Mouse (Mus musculus) lung, embryonic 15.5 days (tissue): ENCODE results near the gene Car10. TPM values are rescaled to one million over a fixed set of nuclear protein-coding genes. Genes with fewer than 3 reads are reported as not detected.
A peak's percentile ranks its signal among the peaks of the same experiment; 100 is the strongest.

Experiments
- ATAC-seq: fragments of 200-750 bp; cut with Nextera tagmentation; 2 replicates; pipeline ENCODE4 v1.8.0; 2017; ENCODE audit warnings: moderate number of reproducible peaks, borderline replicate concordance; ENCODE audit not compliant: low FRiP score, low TSS enrichment; ENCODE audit errors: extremely low read depth
- H3K27ac ChIP-seq: fragments of 300-500 bp; sonication (generic); 2 replicates; pipeline ENCODE4 v1.5.1; 2015; ENCODE audit warnings: moderate library complexity, mild to moderate bottlenecking, inconsistent platforms
- H3K27me3 ChIP-seq: fragments of 300-500 bp; sonication (generic); 2 replicates; pipeline ENCODE4 v1.6.1; 2015; ENCODE audit warnings: inconsistent platforms
- H3K36me3 ChIP-seq: fragments of 300-500 bp; sonication (generic); 2 replicates; pipeline ENCODE4 v1.6.1; 2015; ENCODE audit warnings: inconsistent platforms
- H3K4me1 ChIP-seq: fragments of 300-500 bp; sonication (generic); 2 replicates; pipeline ENCODE4 v1.6.1; 2015; ENCODE audit warnings: inconsistent platforms
- H3K4me2 ChIP-seq: fragments of 300-500 bp; sonication (generic); 2 replicates; pipeline ENCODE4 v1.6.1; 2015; ENCODE audit warnings: inconsistent platforms, mild to moderate bottlenecking, moderate library complexity
- H3K4me3 ChIP-seq: fragments of 300-500 bp; sonication (generic); 2 replicates; pipeline ENCODE4 v1.5.1; 2015; ENCODE audit warnings: mild to moderate bottlenecking, inconsistent platforms
- H3K9ac ChIP-seq: fragments of 300-500 bp; sonication (generic); 2 replicates; pipeline ENCODE4 v1.6.1; 2015; ENCODE audit warnings: inconsistent platforms
- H3K9me3 ChIP-seq: fragments of 300-500 bp; sonication (generic); 2 replicates; pipeline ENCODE4 v1.6.1; 2016; ENCODE audit warnings: inconsistent platforms
- WGBS: fragments of 180-500 bp; shearing (Covaris S2); methylation state at CpG from one replicate; pipeline ENCODE4 v1.1.7; 2015; 5-methylcytosine and 5-hydroxymethylcytosine counted together
- polyA plus RNA-seq: library from polyadenylated mRNA; unstranded; fragments of >200 nt; fragmentation: Nextera tagmentation; extraction: Ambion mirVana; gene quantifications from 2 replicates; pipeline ENCODE4 v1.2.1, GENCODE M21; 2015

Car10 gene
- polyA plus RNA-seq, 1 experiment from 2014 or later, result 0.40 TPM

DNA sequence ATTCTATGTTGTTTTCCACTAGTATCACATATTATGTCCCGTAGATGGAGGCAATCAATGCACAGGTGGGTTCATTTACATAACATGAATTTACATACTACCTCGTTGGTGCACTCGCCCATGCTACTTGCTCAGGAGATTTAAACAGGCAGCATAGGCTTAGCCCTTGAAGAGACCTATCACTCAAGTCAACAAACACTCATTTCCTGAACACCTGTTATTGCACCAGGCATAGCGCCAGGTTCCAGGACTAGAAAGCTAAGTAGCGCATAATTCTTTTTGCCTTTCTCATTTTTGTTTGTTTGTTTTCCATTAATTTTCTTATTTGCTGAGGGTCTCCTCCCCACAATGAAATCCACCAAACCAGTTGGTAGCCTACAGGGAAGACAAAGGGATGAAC is 333.7 kb downstream of the Car10 start:
- no peak for ATAC-seq

DNA sequence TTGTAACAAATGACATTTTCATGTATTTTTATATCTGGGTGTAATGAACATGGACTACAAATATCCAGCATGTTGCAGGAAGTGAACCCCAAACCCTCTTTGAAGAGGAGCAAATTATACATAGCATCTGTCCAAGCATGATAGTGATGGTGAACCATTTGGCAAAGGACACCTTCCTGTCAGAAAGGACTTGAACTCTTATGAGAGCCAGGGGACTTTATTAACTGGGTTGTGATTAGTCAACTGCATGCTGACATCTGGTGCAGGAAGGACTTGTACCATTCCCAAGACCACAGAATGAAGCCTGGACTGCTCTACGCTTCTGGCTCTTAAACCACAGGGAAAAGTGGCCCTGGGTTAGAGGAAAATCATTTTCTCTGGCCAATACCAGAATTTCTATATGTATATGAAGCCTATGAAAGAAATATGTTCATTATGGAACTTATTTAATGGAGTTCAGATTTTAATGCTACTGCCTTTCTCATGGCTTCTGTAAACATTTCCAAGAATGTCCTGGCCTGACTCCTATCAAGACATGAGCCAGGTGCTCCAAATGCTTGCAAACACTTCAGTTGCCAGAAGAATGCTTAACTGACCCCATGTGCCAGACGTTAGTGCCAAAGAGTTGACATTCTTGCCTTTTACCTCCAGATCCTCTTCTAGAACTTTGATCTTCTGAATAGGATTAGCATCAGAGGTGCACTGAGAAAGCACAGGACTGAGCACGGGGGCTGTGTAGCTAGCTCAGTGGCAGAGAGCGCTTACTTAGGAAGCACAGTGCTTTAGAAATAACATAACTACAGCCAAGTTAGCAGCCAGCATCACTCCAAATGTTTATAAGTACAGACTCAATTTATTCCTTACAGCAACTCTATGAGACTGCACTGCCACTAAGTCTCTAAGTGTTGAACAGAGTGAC is 337.4 kb downstream of the Car10 start:
- Histone ChIP-seq H3K4me2 (no peak overlapping the region; the same call in 1 of the 2 replicates), H3K27me3 (no peaks in the 10 kb centered on the region), H3K9me3 (no peaks in the 10 kb centered on the region), H3K4me3 (no peak overlapping the region), H3K27ac (peak overlapping the region; percentile 22; the same call in 1 of the 2 replicates), H3K9ac (no peak overlapping the region), H3K36me3 (no peaks in the 10 kb centered on the region), H3K4me1 (peaks cover 8% of the 10 kb centered on the region; the same call in 1 of the 2 replicates)
- WGBS, result 23% methylated on average over 4 of the region's 4 CpGs
- ATAC-seq, result peak; percentile 71; the same call in 1 of the 2 replicates

More for the DNA sequence above, 333.7 kb downstream of the Car10 start:
- Histone ChIP-seq H3K27me3 (no peaks in the 10 kb centered on the region), H3K4me3 (no peak overlapping the region), H3K9ac (no peak overlapping the region), H3K9me3 (no peaks in the 10 kb centered on the region), H3K4me2 (no peak overlapping the region), H3K27ac (no peak overlapping the region), H3K36me3 (no peaks in the 10 kb centered on the region), H3K4me1 (peaks cover 7% of the 10 kb centered on the region; the same call in 1 of the 2 replicates)
- WGBS, result 54% methylated on average over 5 of the region's 5 CpGs

DNA sequence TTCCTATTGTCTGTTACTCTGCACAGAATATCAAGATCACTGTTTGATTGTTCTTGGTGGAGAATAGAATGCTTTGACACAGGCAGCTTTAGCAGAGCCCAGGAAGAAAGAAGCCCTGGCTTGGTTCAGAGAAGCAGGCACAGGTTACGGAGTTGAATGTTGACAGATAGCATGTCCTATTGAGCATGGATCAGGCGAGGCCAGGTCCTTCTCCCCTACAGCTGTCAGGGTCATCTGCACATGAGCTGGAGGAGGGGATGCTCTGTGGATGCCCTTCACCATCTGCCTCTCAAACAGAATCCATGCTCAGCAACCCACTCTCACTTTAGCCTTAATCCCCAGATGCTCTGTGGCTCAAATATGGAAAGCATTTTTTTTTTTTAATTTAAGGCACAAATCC is 339.1 kb downstream of the Car10 start:
- Histone ChIP-seq H3K36me3 (no peaks in the 10 kb centered on the region), H3K4me3 (no peak overlapping the region), H3K9ac (no peak overlapping the region), H3K4me1 (peaks cover 8% of the 10 kb centered on the region; the same call in 1 of the 2 replicates), H3K9me3 (no peaks in the 10 kb centered on the region), H3K27ac (no peak overlapping the region), H3K27me3 (no peaks in the 10 kb centered on the region), H3K4me2 (no peak overlapping the region)
- WGBS, result 54% methylated on average over 2 of the region's 2 CpGs
- ATAC-seq, result no peak

DNA sequence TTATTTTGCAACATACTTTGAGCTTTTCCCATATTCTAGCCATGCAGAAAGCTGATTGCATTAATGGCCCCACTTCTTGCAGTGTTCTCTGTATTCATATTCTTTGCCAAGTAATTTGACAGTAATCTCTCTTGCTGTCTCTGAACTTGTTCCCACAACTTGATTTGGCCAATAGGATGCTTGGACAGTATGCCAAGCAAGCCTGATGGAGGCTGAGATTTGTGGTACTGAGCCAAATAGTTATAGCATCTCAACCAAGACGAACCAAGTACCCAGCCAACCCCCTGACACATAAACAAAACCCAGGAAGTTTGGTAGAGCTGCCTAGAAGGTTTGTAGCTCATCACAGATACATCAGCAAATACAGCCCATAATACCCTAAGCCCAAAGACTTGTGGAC is 342.6 kb downstream of the Car10 start:
- Histone ChIP-seq H3K27me3 (no peaks in the 10 kb centered on the region), H3K4me3 (no peak overlapping the region), H3K4me2 (no peak overlapping the region), H3K36me3 (no peaks in the 10 kb centered on the region), H3K9me3 (no peaks in the 10 kb centered on the region), H3K4me1 (0 out of 2 replicates have a peak, but pooled peaks cover 7% of the 10 kb centered on the region), H3K27ac (no peak overlapping the region), H3K9ac (no peak overlapping the region)
- ATAC-seq, result no peak
- WGBS, result 42% methylated on average over 1 of the region's 1 CpGs

DNA sequence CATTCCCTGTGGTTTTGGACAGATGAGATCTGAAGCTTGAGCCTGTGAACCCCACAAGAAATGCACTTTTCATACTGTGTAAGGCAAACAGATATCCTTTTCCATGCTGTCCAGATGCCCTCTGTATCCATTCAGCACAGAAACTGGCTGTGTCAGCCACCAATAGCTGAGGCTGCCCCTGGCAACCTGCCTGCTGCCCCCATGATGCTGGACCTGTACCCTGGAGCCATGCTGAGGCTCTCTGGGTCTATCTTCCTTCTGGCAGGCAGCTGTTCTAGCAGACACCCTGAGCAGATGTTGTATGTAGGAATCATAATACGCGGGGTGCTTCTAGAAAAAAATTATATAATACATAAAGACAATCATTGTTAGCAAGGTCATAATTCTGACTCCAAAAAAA is 345.9 kb downstream of the Car10 start:
- no peaks in the 10 kb centered on the region for H3K36me3 ChIP-seq
- WGBS, result 81% methylated on average over 2 of the region's 2 CpGs
- H3K4me1 ChIP-seq, result no peaks in the 10 kb centered on the region; the same call in 1 of the 2 replicates
- no peak for ATAC-seq
- H3K4me3 ChIP-seq, result no peak overlapping the region
- H3K27me3 ChIP-seq, result no peaks in the 10 kb centered on the region
- H3K9ac ChIP-seq, result no peak overlapping the region
- H3K4me2 ChIP-seq, result no peak overlapping the region
- no peak overlapping the region for H3K27ac ChIP-seq
- no peaks in the 10 kb centered on the region for H3K9me3 ChIP-seq

DNA sequence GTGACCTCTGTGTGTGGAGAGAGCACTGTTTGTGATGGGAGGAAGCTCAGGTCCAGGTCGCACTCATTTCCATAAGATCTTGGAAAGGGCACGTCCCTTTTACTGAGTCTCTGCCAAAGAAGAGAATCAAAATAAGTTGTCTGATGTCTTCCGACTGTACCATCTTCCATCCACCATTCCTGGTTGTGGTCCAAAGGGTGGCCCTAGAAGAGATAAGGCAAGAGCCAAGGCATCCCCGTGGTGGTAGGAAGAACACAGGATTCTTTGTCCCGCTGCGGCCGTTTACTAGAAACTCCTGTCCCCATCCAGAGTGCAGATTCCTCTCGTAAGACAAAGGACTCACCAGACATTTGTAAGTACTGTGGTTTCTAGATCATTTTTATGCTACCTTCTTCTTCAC is 346.9 kb downstream of the Car10 start:
- WGBS, result 82% methylated on average over 8 of the region's 8 CpGs
- H3K4me3 ChIP-seq, result no peak overlapping the region
- H3K9me3 ChIP-seq, result no peaks in the 10 kb centered on the region
- H3K36me3 ChIP-seq, result no peaks in the 10 kb centered on the region
- H3K4me1 ChIP-seq, result no peaks in the 10 kb centered on the region; the same call in 1 of the 2 replicates
- H3K27ac ChIP-seq, result no peak overlapping the region
- no peak overlapping the region for H3K9ac ChIP-seq
- no peak overlapping the region for H3K4me2 ChIP-seq
- H3K27me3 ChIP-seq, result no peaks in the 10 kb centered on the region
- no peak for ATAC-seq

DNA sequence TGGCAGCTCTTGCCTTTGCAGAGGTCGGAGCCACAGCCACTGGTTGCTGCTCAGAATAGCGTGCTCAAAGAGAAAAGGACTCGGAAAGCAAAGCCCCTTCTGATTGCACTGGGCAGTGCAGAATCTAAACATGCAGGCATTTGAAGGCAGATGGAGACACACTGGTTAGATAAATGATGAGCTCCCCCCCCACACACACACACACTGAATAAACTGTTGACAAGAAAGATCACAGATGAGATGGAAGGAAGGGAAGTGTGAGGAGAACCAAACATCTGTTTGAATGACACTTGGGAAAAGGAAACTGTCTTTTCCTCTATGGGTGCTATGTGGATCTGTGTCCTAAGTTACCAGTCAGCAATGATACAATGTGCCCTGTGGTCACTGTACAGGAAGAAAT is 349.7 kb downstream of the Car10 start:
- Histone ChIP-seq H3K27ac (no peak overlapping the region), H3K4me3 (no peak overlapping the region), H3K4me2 (no peak overlapping the region), H3K36me3 (no peaks in the 10 kb centered on the region), H3K9me3 (no peaks in the 10 kb centered on the region), H3K27me3 (no peaks in the 10 kb centered on the region), H3K9ac (no peak overlapping the region), H3K4me1 (peaks cover 6% of the 10 kb centered on the region)
- ATAC-seq, result peak; percentile 62; the same call in 1 of the 2 replicates
- WGBS, result 25% methylated on average over 3 of the region's 3 CpGs

DNA sequence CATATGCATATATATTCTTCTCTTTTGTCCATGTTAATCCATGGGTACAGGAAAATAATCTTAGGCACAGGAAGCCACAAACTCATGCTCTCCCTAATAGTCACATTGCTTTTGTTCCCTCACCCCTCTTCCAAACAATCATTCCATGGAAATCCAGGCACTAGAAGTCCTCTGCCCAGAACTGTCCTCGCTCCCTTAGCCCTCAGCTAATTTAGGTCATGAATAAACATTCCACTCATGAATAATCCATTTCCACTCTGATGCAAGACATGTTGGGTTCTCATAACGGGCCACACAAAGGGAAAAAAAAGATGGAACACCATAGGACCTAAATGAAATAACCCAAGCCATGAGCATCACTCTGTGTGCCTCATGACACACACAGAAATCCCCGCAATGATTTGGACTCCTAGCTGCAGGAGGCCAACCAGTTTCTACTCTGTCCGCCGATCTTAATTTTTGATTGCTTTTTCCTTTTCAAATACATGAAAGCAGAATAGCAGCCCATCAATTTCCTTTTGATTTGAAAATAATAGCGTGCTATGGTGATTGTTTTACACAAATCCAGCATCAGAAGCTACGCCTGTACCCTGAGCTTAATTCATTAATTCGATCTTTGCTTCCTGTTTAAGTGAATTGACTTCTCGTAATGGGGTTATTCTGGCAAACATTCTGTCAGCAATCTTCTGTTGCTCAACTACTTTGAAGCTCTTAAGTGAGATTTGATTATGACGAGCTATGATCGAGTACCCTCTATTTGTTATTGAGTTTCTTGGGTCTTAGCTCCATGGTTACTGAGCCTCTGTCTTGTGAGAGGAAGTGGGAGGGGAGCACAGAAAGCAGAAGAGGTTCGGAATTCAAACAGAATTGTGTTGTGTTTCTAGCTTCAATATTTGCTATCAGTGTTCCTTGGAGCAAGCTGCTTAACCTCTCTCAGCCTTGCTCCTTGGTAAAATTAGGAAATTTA is 350.7 kb downstream of the Car10 start:
- no peak overlapping the region for H3K4me2 ChIP-seq
- WGBS, result 33% methylated on average over 12 of the region's 12 CpGs
- no peak overlapping the region for H3K4me3 ChIP-seq
- no peaks in the 10 kb centered on the region for H3K9me3 ChIP-seq
- peak; percentile 73 for ATAC-seq
- H3K4me1 ChIP-seq, result peaks cover 6% of the 10 kb centered on the region
- H3K27ac ChIP-seq, result no peak overlapping the region
- no peaks in the 10 kb centered on the region for H3K36me3 ChIP-seq
- H3K9ac ChIP-seq, result no peak overlapping the region
- H3K27me3 ChIP-seq, result no peaks in the 10 kb centered on the region

DNA sequence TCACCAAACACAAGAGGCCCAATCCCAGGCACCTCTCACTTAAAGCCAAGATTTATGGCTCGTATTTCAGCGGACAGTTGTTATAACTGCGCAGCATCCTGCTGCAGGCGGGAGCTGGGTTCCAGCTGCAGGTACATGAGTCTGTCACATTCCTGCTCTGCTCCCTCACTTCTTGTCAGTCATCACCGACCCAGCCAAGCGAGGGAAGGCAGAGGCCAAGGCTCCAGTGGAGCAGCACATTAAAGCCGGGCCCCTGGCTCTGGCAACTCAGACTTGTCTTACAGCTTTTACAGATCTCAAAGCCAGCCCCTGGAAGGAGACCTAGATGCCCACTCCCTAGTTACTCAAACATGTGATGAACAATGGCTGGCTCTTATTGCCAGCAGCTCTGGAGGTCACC is 352.7 kb downstream of the Car10 start:
- peaks cover 6% of the 10 kb centered on the region for H3K4me1 ChIP-seq
- ATAC-seq, result no peak
- H3K4me3 ChIP-seq, result no peak overlapping the region
- no peak overlapping the region for H3K9ac ChIP-seq
- 18% methylated on average over 7 of the region's 7 CpGs for WGBS
- H3K36me3 ChIP-seq, result no peaks in the 10 kb centered on the region
- H3K9me3 ChIP-seq, result no peaks in the 10 kb centered on the region
- H3K4me2 ChIP-seq, result no peak overlapping the region
- no peaks in the 10 kb centered on the region for H3K27me3 ChIP-seq
- no peak overlapping the region for H3K27ac ChIP-seq

DNA sequence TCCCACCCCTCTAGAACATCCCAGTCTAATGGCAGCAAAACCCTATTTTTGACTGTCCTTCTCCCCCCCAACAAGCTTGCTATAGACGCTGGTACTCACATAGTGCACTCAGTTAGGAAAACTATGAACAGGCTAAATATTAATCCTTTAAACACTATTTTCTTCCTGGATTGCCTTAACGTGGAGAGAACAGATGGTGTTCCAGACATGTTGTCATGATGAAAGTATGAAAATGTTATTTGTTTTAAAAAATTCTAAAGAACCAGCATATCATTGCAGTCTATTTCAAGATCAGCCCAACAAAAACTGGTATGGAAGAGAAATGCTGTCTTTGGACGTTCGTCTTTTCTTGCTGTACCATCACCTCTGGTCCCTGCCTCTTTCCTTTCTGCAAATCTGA is 368.4 kb downstream of the Car10 start:
- H3K36me3 ChIP-seq, result no peaks in the 10 kb centered on the region
- no peaks in the 10 kb centered on the region for H3K9me3 ChIP-seq
- no peaks in the 10 kb centered on the region for H3K27me3 ChIP-seq
- H3K9ac ChIP-seq, result no peak overlapping the region
- no peak overlapping the region for H3K27ac ChIP-seq
- no peak overlapping the region for H3K4me3 ChIP-seq
- 62% methylated on average over 4 of the region's 4 CpGs for WGBS
- no peak for ATAC-seq
- H3K4me2 ChIP-seq, result no peak overlapping the region
- H3K4me1 ChIP-seq, result no peaks in the 10 kb centered on the region

DNA sequence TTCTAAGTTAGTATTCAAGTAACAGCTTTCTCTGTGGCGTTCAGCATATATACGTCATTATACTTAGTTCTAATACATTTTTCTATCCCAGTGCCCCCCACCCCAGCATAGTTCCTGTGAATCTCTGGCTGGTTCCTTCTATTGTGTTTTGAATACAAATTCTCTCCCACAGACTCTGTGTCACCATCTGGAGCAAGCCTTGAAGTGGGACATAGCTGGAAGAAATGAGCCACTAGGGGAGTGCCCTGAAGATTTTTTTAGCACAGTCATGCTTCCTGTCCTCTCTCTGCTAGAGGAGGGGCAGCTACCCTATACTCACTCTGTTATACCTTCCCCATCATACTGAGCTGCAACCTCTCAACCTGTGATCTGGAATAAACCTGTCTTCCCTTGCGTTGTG is 369.9 kb downstream of the Car10 start:
- H3K4me1 ChIP-seq, result no peaks in the 10 kb centered on the region
- no peak overlapping the region for H3K4me2 ChIP-seq
- H3K4me3 ChIP-seq, result no peak overlapping the region
- H3K36me3 ChIP-seq, result no peaks in the 10 kb centered on the region
- H3K27ac ChIP-seq, result no peak overlapping the region
- no peaks in the 10 kb centered on the region for H3K9me3 ChIP-seq
- 78% methylated on average over 3 of the region's 3 CpGs for WGBS
- no peak overlapping the region for H3K9ac ChIP-seq
- ATAC-seq, result no peak
- no peaks in the 10 kb centered on the region for H3K27me3 ChIP-seq
